Mouse (Mus musculus): ENCODE measurements around the gene Yeats4. TPM values are rescaled to one million over a fixed set of nuclear protein-coding genes. Genes with fewer than 3 reads are reported as not detected.

Gene Yeats4
- polyA plus RNA-seq, 1 experiment from 2014 or later: 122 TPM

- DNase-seq (ENCODE audit: low spot score) (no peak), ATAC-seq (ENCODE audit: insufficient read depth, low FRiP score, low TSS enrichment) (no peak)
- H3K36me3 ChIP-seq (ENCODE audit: control insufficient read depth, insufficient read depth, low read length): no peaks in the 10 kb centered on the region
- no peak overlapping the region for H3K9ac ChIP-seq (ENCODE audit: low read length)
- no peak overlapping the region for H3K4me2 ChIP-seq (ENCODE audit: low read depth)
- H3K27me3 ChIP-seq (ENCODE audit: control insufficient read depth, insufficient read depth, low read length): no peaks in the 10 kb centered on the region
- H3K4me3 ChIP-seq (ENCODE audit: low read depth, low read length): no peak overlapping the region
- no peak overlapping the region for H3K27ac ChIP-seq (ENCODE audit: low read depth, low read length)
- 76% methylated on average over 5 of the region's 5 CpGs for WGBS
- no peaks in the 10 kb centered on the region for H3K9me3 ChIP-seq (ENCODE audit: control insufficient read depth, low read length)
- H3K4me1 ChIP-seq (ENCODE audit: control insufficient read depth, insufficient read depth, low read length): no peaks in the 10 kb centered on the region
Measured at GRCm38 (mm10) chr10:117193364-117193763, 30.9 kb downstream of the Yeats4 start.

DNA sequence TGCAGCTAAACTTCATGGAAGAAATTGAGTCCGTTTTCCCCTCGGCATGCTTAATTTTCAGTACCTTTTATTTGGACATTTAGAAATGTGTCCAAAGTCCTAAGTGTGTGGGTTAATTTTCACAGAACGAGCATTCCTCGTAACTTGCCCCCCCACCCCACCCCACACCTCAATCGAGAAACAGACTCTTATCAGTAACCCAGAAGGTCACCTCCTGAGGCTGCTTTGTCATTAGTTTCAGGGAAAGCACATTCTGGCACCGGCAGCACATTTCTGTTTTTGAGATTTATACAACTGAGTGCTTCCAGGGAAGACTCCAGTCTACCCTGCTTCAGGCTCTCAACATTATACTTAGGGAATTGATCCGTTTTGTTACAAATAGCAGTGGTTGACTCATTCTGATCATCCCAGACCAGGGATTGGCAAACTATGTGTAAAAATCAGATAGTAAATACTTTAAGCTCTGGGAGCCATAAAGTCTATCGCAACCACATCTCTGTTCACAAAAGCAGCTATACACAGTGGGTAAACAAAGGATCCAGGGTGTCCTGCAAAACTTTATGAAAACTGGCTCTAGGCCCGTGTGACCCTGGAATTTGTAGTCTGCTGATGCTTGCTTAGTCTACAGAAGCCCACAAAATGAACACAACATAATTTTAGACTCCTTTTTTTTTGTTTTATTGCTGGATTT lies 38.8 kb downstream of the Yeats4 start:
- Histone ChIP-seq H3K9ac (ENCODE audit: low read length) (no peak overlapping the region), H3K4me2 (ENCODE audit: low read depth) (no peak overlapping the region), H3K4me1 (ENCODE audit: control insufficient read depth, insufficient read depth, low read length) (no peaks in the 10 kb centered on the region), H3K27me3 (ENCODE audit: control insufficient read depth, insufficient read depth, low read length) (no peaks in the 10 kb centered on the region), H3K27ac (ENCODE audit: low read depth, low read length) (no peak overlapping the region), H3K4me3 (ENCODE audit: low read depth, low read length) (no peak overlapping the region), H3K9me3 (ENCODE audit: control insufficient read depth, low read length) (no peaks in the 10 kb centered on the region), H3K36me3 (ENCODE audit: control insufficient read depth, insufficient read depth, low read length) (no peaks in the 10 kb centered on the region)
- no peak for ATAC-seq (ENCODE audit: insufficient read depth, low FRiP score, low TSS enrichment)
- no peak for DNase-seq (ENCODE audit: low spot score)
- WGBS: 85% methylated on average over 9 of the region's 9 CpGs

- Histone ChIP-seq H3K4me2 (ENCODE audit: low read depth) (no peak overlapping the region), H3K27me3 (ENCODE audit: control insufficient read depth, insufficient read depth, low read length) (no peaks in the 10 kb centered on the region), H3K4me3 (ENCODE audit: low read depth, low read length) (no peak overlapping the region), H3K36me3 (ENCODE audit: control insufficient read depth, insufficient read depth, low read length) (no peaks in the 10 kb centered on the region), H3K27ac (ENCODE audit: low read depth, low read length) (no peak overlapping the region), H3K4me1 (ENCODE audit: control insufficient read depth, insufficient read depth, low read length) (no peaks in the 10 kb centered on the region), H3K9ac (ENCODE audit: low read length) (no peak overlapping the region), H3K9me3 (ENCODE audit: control insufficient read depth, low read length) (no peaks in the 10 kb centered on the region)
- DNase-seq (ENCODE audit: low spot score): no peak
- ATAC-seq (ENCODE audit: insufficient read depth, low FRiP score, low TSS enrichment): no peak
- WGBS: 58% methylated on average over 3 of the region's 3 CpGs
Measured at GRCm38 (mm10) chr10:117181098-117181497, 43.2 kb downstream of the Yeats4 start.

GRCm38 (mm10) chr10:117174645-117175044 lies 49.7 kb downstream of the Yeats4 start:
- Histone ChIP-seq H3K4me3 (ENCODE audit: low read depth, low read length) (no peak overlapping the region), H3K9ac (ENCODE audit: low read length) (no peak overlapping the region), H3K27ac (ENCODE audit: low read depth, low read length) (no peak overlapping the region), H3K36me3 (ENCODE audit: control insufficient read depth, insufficient read depth, low read length) (no peaks in the 10 kb centered on the region), H3K27me3 (ENCODE audit: control insufficient read depth, insufficient read depth, low read length) (no peaks in the 10 kb centered on the region), H3K9me3 (ENCODE audit: control insufficient read depth, low read length) (no peaks in the 10 kb centered on the region), H3K4me1 (ENCODE audit: control insufficient read depth, insufficient read depth, low read length) (no peaks in the 10 kb centered on the region), H3K4me2 (ENCODE audit: low read depth) (no peak overlapping the region)
- 70% methylated on average over 12 of the region's 12 CpGs for WGBS
- DNase-seq (ENCODE audit: low spot score) (no peak), ATAC-seq (ENCODE audit: insufficient read depth, low FRiP score, low TSS enrichment) (no peak)

GRCm38 (mm10) chr10:117173566-117174438 lies 50.5 kb downstream of the Yeats4 start:
- WGBS: 53% methylated on average over 12 of the region's 13 CpGs
- Histone ChIP-seq H3K36me3 (ENCODE audit: control insufficient read depth, insufficient read depth, low read length) (no peaks in the 10 kb centered on the region), H3K27me3 (ENCODE audit: control insufficient read depth, insufficient read depth, low read length) (no peaks in the 10 kb centered on the region), H3K27ac (ENCODE audit: low read depth, low read length) (no peak overlapping the region), H3K4me3 (ENCODE audit: low read depth, low read length) (no peak overlapping the region), H3K4me1 (ENCODE audit: control insufficient read depth, insufficient read depth, low read length) (no peaks in the 10 kb centered on the region), H3K4me2 (ENCODE audit: low read depth) (no peak overlapping the region), H3K9me3 (ENCODE audit: control insufficient read depth, low read length) (no peaks in the 10 kb centered on the region), H3K9ac (ENCODE audit: low read length) (no peak overlapping the region)
- no peak for ATAC-seq (ENCODE audit: insufficient read depth, low FRiP score, low TSS enrichment)
- DNase-seq (ENCODE audit: low spot score): no peak

DNA sequence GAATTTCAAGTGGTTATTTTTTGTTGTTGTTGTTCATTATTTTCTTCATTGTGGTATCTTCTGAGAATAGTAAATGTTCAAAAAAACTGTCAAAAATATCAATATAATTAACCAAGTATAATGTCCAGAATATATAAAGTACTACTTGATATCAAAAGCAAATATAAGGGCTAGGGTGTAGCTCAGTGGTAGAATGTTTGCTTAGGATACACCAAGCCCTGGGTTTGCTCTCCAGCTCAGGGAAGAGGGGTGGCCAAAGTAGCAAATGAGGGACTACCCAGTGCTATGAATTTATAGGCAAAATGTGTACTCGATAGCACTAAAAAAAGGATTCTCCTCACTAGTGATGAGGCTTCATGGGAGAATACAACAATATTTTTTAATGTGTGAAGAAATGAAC lies 51.2 kb downstream of the Yeats4 start:
- Histone ChIP-seq H3K36me3 (ENCODE audit: control insufficient read depth, insufficient read depth, low read length) (no peaks in the 10 kb centered on the region), H3K4me3 (ENCODE audit: low read depth, low read length) (no peak overlapping the region), H3K4me2 (ENCODE audit: low read depth) (no peak overlapping the region), H3K4me1 (ENCODE audit: control insufficient read depth, insufficient read depth, low read length) (no peaks in the 10 kb centered on the region), H3K9ac (ENCODE audit: low read length) (no peak overlapping the region), H3K9me3 (ENCODE audit: control insufficient read depth, low read length) (no peaks in the 10 kb centered on the region), H3K27me3 (ENCODE audit: control insufficient read depth, insufficient read depth, low read length) (no peaks in the 10 kb centered on the region), H3K27ac (ENCODE audit: low read depth, low read length) (no peak overlapping the region)
- DNase-seq (ENCODE audit: low spot score) (no peak), ATAC-seq (ENCODE audit: insufficient read depth, low FRiP score, low TSS enrichment) (no peak)
- WGBS: 95% methylated on average over 1 of the region's 1 CpGs

GRCm38 (mm10) chr10:117172069-117172468 lies 52.2 kb downstream of the Yeats4 start:
- Histone ChIP-seq H3K4me2 (ENCODE audit: low read depth) (no peak overlapping the region), H3K4me3 (ENCODE audit: low read depth, low read length) (no peak overlapping the region), H3K9me3 (ENCODE audit: control insufficient read depth, low read length) (no peaks in the 10 kb centered on the region), H3K27ac (ENCODE audit: low read depth, low read length) (no peak overlapping the region), H3K9ac (ENCODE audit: low read length) (no peak overlapping the region), H3K36me3 (ENCODE audit: control insufficient read depth, insufficient read depth, low read length) (no peaks in the 10 kb centered on the region), H3K4me1 (ENCODE audit: control insufficient read depth, insufficient read depth, low read length) (no peaks in the 10 kb centered on the region), H3K27me3 (ENCODE audit: control insufficient read depth, insufficient read depth, low read length) (no peaks in the 10 kb centered on the region)
- WGBS: 47% methylated on average over 3 of the region's 3 CpGs
- no peak for ATAC-seq (ENCODE audit: insufficient read depth, low FRiP score, low TSS enrichment)
- DNase-seq (ENCODE audit: low spot score): no peak

DNA sequence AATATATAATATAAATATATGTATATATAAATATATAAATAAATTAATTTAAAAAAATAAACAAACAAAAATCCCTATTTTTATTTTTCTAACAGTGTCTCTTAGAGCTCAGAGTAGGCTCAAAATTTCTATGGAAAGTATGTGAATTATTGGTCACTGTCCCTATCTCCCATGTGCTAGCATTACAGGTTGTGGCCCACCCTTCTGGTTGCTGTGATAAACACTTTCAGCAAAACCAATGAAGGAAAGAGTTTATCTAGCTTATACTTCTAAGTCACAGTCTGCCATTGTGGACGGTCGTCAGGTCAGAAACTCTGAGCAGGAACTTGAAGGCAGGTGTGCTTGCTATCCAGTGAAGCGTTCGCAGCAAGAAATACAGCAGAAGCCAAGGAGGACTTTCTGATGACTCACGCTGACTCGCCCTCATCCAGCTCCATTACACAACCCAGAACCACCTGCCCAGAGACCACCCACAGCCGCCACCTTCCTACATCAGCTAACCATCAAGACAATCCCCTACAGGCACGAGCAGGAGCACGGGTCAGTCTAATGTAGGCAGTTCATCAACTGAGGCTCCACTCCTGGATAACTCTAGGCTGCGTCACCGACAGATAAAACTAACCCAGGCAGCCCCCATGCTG lies 57.4 kb downstream of the Yeats4 start:
- Histone ChIP-seq H3K27ac (ENCODE audit: low read depth, low read length) (no peak overlapping the region), H3K4me3 (ENCODE audit: low read depth, low read length) (no peak overlapping the region), H3K9me3 (ENCODE audit: control insufficient read depth, low read length) (no peaks in the 10 kb centered on the region), H3K4me1 (ENCODE audit: control insufficient read depth, insufficient read depth, low read length) (no peaks in the 10 kb centered on the region), H3K9ac (ENCODE audit: low read length) (no peak overlapping the region), H3K27me3 (ENCODE audit: control insufficient read depth, insufficient read depth, low read length) (no peaks in the 10 kb centered on the region), H3K4me2 (ENCODE audit: low read depth) (no peak overlapping the region), H3K36me3 (ENCODE audit: control insufficient read depth, insufficient read depth, low read length) (no peaks in the 10 kb centered on the region)
- WGBS: 70% methylated on average over 11 of the region's 11 CpGs
- ATAC-seq (ENCODE audit: insufficient read depth, low FRiP score, low TSS enrichment) (no peak), DNase-seq (ENCODE audit: low spot score) (no peak)

All from neural tube, embryonic 11.5 days (tissue).